Mouse (Mus musculus): ENCODE data around the gene Ap1m2.

DNA sequence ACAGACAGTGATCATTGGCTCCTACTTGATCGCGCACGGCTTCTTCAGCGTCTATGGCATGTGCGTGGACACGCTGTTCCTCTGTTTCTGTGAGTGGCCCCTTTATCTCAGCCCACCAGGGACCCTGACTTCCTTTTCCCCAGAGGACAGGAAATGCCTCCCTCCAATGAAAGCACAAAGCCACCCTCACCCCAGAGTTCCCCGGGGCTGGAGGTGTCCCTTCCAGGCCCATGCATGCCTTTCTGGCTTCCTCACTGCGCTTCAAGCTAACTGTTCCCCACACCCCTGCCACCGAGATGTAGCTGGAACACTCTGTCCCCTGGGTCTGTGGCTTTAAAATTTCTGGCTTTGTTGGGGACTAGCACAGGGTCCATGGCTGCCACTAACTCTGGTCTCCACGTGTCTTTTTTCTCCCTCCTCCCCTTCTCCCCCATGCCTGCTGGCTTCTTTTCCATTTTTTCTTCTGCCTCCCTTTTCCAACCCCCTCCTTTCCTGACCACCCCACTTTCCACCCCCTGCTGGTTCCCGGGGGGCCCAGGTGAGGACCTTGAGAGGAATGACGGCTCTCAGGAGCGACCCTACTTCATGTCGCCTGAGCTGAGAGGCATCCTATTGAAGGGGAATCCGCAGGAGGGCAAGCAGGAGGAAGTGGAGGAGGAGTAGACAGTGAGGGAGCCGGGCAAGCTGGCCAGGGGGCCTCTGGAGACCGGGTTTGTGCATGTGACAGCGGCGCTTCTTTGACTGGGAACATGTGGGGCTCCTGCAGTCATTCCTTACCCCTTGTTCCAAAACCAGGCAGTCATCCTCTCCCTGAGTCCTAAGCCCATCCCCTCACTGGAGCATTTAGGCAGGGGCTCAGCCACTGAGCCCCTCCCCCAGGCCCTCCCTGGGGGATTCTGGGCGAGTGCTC, 40.6 kb upstream of the Ap1m2 start:
- peak; percentile 85; the same call in 1 of the 3 replicates for TF ChIP-seq GATA1 (IDR thresholded peaks at IDR 0.05; ENCODE audit: borderline replicate concordance, low read length)
- TF ChIP-seq FLI1 (IDR thresholded peaks at IDR 0.05; ENCODE audit: low read length): peak; percentile 84

Data from megakaryocyte, embryonic 14.5 days (primary cell).